Mouse (Mus musculus) liver, embryonic 14.5 days (tissue): ENCODE results near the gene Cc2d2a. TPM values are rescaled to one million over a fixed set of nuclear protein-coding genes. Genes with fewer than 3 reads are reported as not detected.

Experiments used
- ATAC-seq: fragments of 200-750 bp; cut with Nextera tagmentation; 2 replicates; pipeline ENCODE4 v1.8.0; 2017; ENCODE audit warnings: moderate number of reproducible peaks, mild to moderate bottlenecking, moderate library complexity; ENCODE audit not compliant: insufficient read depth
- DNase-seq, 3 experiments: peaks; one replicate each; pipeline ENCODE4 v3.0.0-alpha.2; 2012 to 2013; ENCODE audit warnings: low read depth in 3 of 3, low spot score in 3 of 3
- H3K27ac ChIP-seq: fragments of 300-500 bp; sonication (generic); 2 replicates; pipeline ENCODE4 v1.5.1; 2014; ENCODE audit warnings: moderate library complexity, mild to moderate bottlenecking, control low read depth, inconsistent platforms
- H3K27me3 ChIP-seq: fragments of 300-500 bp; sonication (generic); 2 replicates; pipeline ENCODE4 v1.6.1; 2014; ENCODE audit warnings: mild to moderate bottlenecking, low read length, moderate library complexity; ENCODE audit not compliant: control insufficient read depth, insufficient read depth
- H3K36me3 ChIP-seq: fragments of 300-500 bp; sonication (generic); replicated peaks from 2 replicates; pipeline ENCODE4 v1.6.1; 2014; ENCODE audit warnings: low read depth; ENCODE audit not compliant: control insufficient read depth, insufficient read depth
- H3K4me1 ChIP-seq, 2 experiments: fragments of 200-500 bp in 1 of 2; fragments of 300-500 bp in 1 of 2; sonication (generic) in 1 of 2; replicated peaks; 2 replicates each; pipeline ENCODE4 v1.6.1; 2012 to 2014; ENCODE audit warnings: antibody characterized with exemption in 1 of 2, inconsistent platforms in 1 of 2, low read length in 1 of 2; ENCODE audit not compliant: control insufficient read depth in 2 of 2, insufficient read depth in 2 of 2
- H3K4me2 ChIP-seq: fragments of 300-500 bp; sonication (generic); 2 replicates; pipeline ENCODE4 v1.6.1; 2014; ENCODE audit warnings: low read depth, mild to moderate bottlenecking, control low read depth, moderate library complexity
- H3K4me3 ChIP-seq, 2 experiments: fragments of 200-500 bp in 1 of 2; fragments of 300-500 bp in 1 of 2; sonication (generic) in 1 of 2; 2 replicates each; pipeline ENCODE4 v1.5.1; 2012 to 2014; ENCODE audit warnings: low read depth in 2 of 2, low read length in 2 of 2, mild to moderate bottlenecking in 2 of 2, control low read depth in 1 of 2, inconsistent platforms in 1 of 2, moderate library complexity in 1 of 2; ENCODE audit not compliant: insufficient read depth in 1 of 2
- H3K9ac ChIP-seq: fragments of 300-500 bp; sonication (generic); replicated peaks from 2 replicates; pipeline ENCODE4 v1.6.1; 2014; ENCODE audit warnings: mild to moderate bottlenecking, control low read depth, moderate library complexity
- H3K9me3 ChIP-seq: fragments of 300-500 bp; sonication (generic); 2 replicates; pipeline ENCODE4 v1.6.1; 2016; ENCODE audit warnings: low read length, mixed read lengths; ENCODE audit not compliant: control insufficient read depth
- CTCF ChIP-seq: IDR thresholded peaks from 2 replicates; pipeline ENCODE4 v1.5.1; 2016; ENCODE audit warnings: antibody characterized with exemption, low read depth, control low read depth
- EP300 ChIP-seq: IDR thresholded peaks from 2 replicates; pipeline ENCODE4 v1.6.1; 2016; ENCODE audit warnings: antibody characterized with exemption, low read depth
- WGBS: fragments of 180-500 bp; shearing (Covaris S2); extraction: QIAGEN DNeasy Blood & Tissue Kit; methylation state at CpG from one replicate; pipeline ENCODE4 v1.1.7; 2014; ENCODE audit not compliant: insufficient replicate concordance; 5-methylcytosine and 5-hydroxymethylcytosine counted together
- polyA plus RNA-seq, 2 experiments: library from polyadenylated mRNA; depleted of rRNA in 1 of 2; stranded (reverse) in 1 of 2; unstranded in 1 of 2; fragments of >200 nt; fragmentation: Nextera tagmentation in 1 of 2; extraction: Ambion mirVana in 1 of 2; gene quantifications; 2 replicates each; pipeline versions ENCODE4 v1.2.1 to v1.2.3; 2012 to 2014

Cc2d2a gene
- polyA plus RNA-seq, 2 experiments: 0.75 to 1.4 TPM

- ATAC-seq (no peak), DNase-seq (no peak)
- no peak overlapping the region for H3K4me3 ChIP-seq
- no peak overlapping the region for H3K27ac ChIP-seq
- no peak overlapping the region for H3K9ac ChIP-seq
- no peak for TF ChIP-seq EP300
- TF ChIP-seq CTCF: no peak
- no peaks in the 10 kb centered on the region for H3K27me3 ChIP-seq
- H3K9me3 ChIP-seq: no peaks in the 10 kb centered on the region
- H3K4me2 ChIP-seq: no peak overlapping the region
- H3K4me1 ChIP-seq: no peaks in the 10 kb centered on the region
- H3K36me3 ChIP-seq: no peaks in the 10 kb centered on the region
- 59% methylated on average over 4 of the region's 4 CpGs for WGBS
Measured at GRCm38 (mm10) chr5:43692489-43692888, 30.3 kb downstream of the Cc2d2a start.

DNA sequence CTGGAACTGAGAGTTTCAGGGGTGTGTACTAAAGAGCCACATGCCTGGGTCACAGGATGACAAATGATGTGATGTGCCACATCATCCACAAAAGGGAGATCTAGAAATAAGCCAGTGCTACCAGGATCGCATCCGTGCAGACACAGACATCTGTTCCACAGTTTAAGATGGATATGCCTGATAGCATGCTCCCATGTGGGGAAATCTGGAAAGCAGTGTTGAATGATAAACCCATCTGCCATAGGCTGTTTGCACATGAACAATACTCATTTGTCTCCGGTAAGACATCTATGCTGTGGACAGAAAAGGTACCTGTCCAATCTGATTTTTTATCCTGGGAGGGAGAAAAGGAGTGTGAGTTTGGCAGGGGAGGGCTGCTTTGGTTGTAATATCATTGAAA lies 35.0 kb downstream of the Cc2d2a start:
- Histone ChIP-seq H3K4me3 (no peak overlapping the region), H3K9me3 (no peaks in the 10 kb centered on the region), H3K9ac (no peak overlapping the region), H3K36me3 (no peaks in the 10 kb centered on the region), H3K27ac (no peak overlapping the region), H3K4me1 (no peaks in the 10 kb centered on the region), H3K27me3 (no peaks in the 10 kb centered on the region), H3K4me2 (no peak overlapping the region)
- ATAC-seq (no peak), DNase-seq (no peak)
- WGBS: 61% methylated on average over 3 of the region's 3 CpGs
- TF ChIP-seq CTCF: no peak
- no peak for TF ChIP-seq EP300

DNA sequence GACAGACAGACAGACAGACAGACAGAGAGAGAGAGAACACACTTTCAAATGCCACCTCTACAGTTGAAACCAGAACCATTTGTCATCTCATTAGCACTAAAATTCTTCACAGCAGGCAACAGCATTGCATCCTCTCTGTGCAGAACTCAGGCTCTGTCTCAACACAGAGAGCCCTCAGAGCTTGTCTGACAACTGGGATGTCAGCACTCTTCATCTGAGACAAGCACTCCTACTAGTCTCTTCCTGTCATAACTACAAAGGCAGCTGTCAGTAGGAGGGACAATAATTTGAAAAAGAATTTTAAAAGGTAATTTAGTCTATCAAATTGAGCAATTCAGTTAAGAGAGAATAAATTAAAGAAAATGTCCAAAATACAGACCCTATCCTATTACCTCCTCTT lies 37.1 kb downstream of the Cc2d2a start:
- Histone ChIP-seq H3K4me3 (no peak overlapping the region), H3K4me2 (no peak overlapping the region), H3K36me3 (no peaks in the 10 kb centered on the region), H3K27me3 (no peaks in the 10 kb centered on the region), H3K27ac (no peak overlapping the region), H3K4me1 (no peaks in the 10 kb centered on the region), H3K9me3 (no peaks in the 10 kb centered on the region), H3K9ac (no peak overlapping the region)
- DNase-seq (no peak), ATAC-seq (no peak)
- TF ChIP-seq EP300 (no peak), CTCF (no peak)

DNA sequence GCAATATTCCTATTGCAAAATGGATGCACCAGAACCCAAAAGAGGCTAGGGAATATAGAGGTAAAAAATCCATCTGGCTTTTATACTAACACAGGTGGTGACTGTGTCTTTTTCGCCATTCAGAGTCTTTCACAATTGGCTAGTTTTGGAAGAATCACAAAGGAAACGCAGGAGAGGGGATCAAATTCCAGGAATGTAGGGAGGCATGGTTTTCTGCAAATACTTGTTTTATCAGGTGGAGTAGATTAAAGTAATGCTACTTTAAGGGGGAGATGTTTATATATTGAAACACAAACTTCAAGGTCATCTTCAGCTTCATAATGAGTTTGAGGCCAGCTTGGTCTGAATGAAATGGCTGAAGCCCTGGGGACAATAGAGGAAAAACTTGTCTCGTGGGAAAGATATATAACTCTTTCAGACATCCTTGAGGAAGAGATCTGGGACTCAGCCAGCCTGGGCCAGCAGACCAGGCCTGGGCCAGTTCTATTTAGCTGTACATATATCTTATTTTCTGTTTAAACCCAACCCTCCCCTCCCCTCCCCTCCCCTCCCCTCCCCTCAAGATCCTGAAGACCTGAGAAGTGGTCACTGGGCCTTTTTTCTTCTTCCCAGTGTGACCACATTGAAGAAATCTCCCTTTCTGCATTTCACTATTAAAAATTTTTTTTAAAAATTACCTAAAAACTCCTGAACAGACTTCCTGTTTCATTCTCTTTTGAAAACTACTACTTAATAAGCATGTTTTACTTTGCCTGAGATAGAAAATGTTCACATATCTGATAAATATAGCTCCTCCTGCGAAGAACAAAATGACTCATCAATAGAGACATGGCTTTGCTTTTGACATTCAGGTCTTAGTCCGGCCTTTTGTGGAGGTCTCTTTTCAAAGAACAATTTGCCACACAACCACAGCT lies 59.6 kb downstream of the Cc2d2a start:
- Histone ChIP-seq H3K27me3 (no peaks in the 10 kb centered on the region), H3K4me1 (no peaks in the 10 kb centered on the region), H3K4me3 (no peak overlapping the region), H3K9me3 (no peaks in the 10 kb centered on the region), H3K36me3 (no peaks in the 10 kb centered on the region), H3K4me2 (no peak overlapping the region), H3K9ac (no peak overlapping the region), H3K27ac (no peak overlapping the region)
- no peak for DNase-seq
- ATAC-seq: no peak
- no peak for TF ChIP-seq CTCF
- TF ChIP-seq EP300: no peak
- 57% methylated on average over 5 of the region's 5 CpGs for WGBS

DNA sequence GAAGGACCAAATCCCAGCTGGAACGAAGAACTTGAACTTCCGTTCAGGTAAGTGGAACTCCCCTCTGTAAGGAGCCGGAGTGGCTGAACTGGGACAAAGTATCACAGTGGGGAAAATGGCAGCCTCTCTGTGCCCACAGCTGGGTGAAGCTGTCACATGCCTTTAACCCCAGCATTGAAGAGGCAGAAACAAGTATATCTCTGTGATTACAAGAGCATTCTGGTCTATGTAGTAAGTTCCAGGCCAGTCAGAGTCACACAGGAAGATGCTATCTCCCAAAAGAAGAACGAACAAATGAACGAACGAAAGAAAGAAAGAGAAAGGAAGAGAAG lies 60.3 kb downstream of the Cc2d2a start:
- H3K4me2 ChIP-seq: no peak overlapping the region
- no peaks in the 10 kb centered on the region for H3K36me3 ChIP-seq
- ATAC-seq: no peak
- H3K4me3 ChIP-seq: no peak overlapping the region
- H3K27me3 ChIP-seq: no peaks in the 10 kb centered on the region
- WGBS: 71% methylated on average over 6 of the region's 6 CpGs
- H3K27ac ChIP-seq: no peak overlapping the region
- H3K9ac ChIP-seq: no peak overlapping the region
- H3K9me3 ChIP-seq: no peaks in the 10 kb centered on the region
- no peaks in the 10 kb centered on the region for H3K4me1 ChIP-seq
- TF ChIP-seq EP300 (no peak), CTCF (no peak)
- DNase-seq: no peak
